Mouse (Mus musculus) heart, adult 2 months (tissue): ENCODE data around the gene 2310030G06Rik. TPM values are rescaled to one million over a fixed set of nuclear protein-coding genes. Genes with fewer than 3 reads are reported as not detected.

Source experiments
- DNase-seq, 2 experiments: peaks; one replicate each; pipeline ENCODE4 v3.0.0; 2021
- H3K27ac ChIP-seq: fragments of 200-600 bp; 2 replicates; pipeline ENCODE4 v1.8.1; 2022
- H3K27me3 ChIP-seq: fragments of 200-500 bp; 2 replicates; pipeline ENCODE4 v1.6.1; 2012; ENCODE audit warnings: mild to moderate bottlenecking, low read length, inconsistent platforms, mixed read lengths; ENCODE audit not compliant: control insufficient read depth, insufficient read depth
- H3K36me3 ChIP-seq: fragments of 200-500 bp; 2 replicates; pipeline ENCODE4 v1.6.1; 2012; ENCODE audit warnings: low read length, inconsistent platforms; ENCODE audit not compliant: control insufficient read depth, insufficient read depth
- H3K4me1 ChIP-seq: fragments of 200-500 bp; 2 replicates; pipeline ENCODE4 v1.6.1; 2011; ENCODE audit warnings: low read length; ENCODE audit not compliant: control insufficient read depth, insufficient read depth
- H3K4me3 ChIP-seq: fragments of 200-600 bp; 2 replicates; pipeline ENCODE4 v1.8.1; 2022
- H3K79me2 ChIP-seq: fragments of 200-500 bp; replicated peaks from 2 replicates; pipeline ENCODE4 v1.6.1; 2012; ENCODE audit warnings: mild to moderate bottlenecking, inconsistent platforms, low read length, moderate library complexity, mixed read lengths; ENCODE audit not compliant: control insufficient read depth, insufficient read depth
- H3K9ac ChIP-seq: fragments of 200-500 bp; 2 replicates; pipeline ENCODE4 v1.6.1; 2012; ENCODE audit warnings: low read depth, mild to moderate bottlenecking, control low read depth, inconsistent platforms, low read length, mixed read lengths
- CTCF ChIP-seq: fragments of 200-600 bp; IDR thresholded peaks from 2 replicates; pipeline ENCODE4 v1.8.1; 2022; ENCODE audit warnings: antibody characterized with exemption, mild to moderate bottlenecking, moderate library complexity
- EP300 ChIP-seq: fragments of 200-500 bp; IDR thresholded peaks from 2 replicates; pipeline ENCODE4 v1.6.1; 2011; ENCODE audit warnings: low read depth, low read length, control low read depth; ENCODE audit not compliant: insufficient read depth
- POLR2A ChIP-seq: fragments of 200-500 bp; IDR thresholded peaks from 2 replicates; pipeline ENCODE4 v1.6.1; 2011; ENCODE audit warnings: mild to moderate bottlenecking, low read depth, low read length, control low read depth; ENCODE audit not compliant: insufficient read depth
- WGBS: fragments of 180-500 bp; shearing (Covaris S2); methylation state at CpG from one replicate; pipeline ENCODE4 v1.1.7; 2018; 5-methylcytosine and 5-hydroxymethylcytosine counted together
- intact Hi-C: fragments of 180-260 bp; cut with DNase I; formaldehyde crosslinking; loops from one replicate; pipeline ENCODE4 v1.15.1; 2025
- long read RNA-seq: library from polyadenylated mRNA; stranded (forward); transcript quantifications from one replicate; pipeline ENCODE4 v2.0.0, GENCODE M21; 2021
- polyA plus RNA-seq: library from polyadenylated mRNA; depleted of rRNA; stranded (reverse); fragments of >200 nt; gene quantifications from 2 replicates; pipeline ENCODE4 v1.2.3, GENCODE M21; 2012; rRNA removed
- total RNA-seq, 2 experiments: library from RNA; stranded (reverse); gene quantifications; 2 replicates each; pipeline ENCODE4 v1.2.3; 2021

Gene 2310030G06Rik
- total RNA-seq (1 to 10 TPM; 2.9 to 4.3 TPM), polyA plus RNA-seq (5.6 and 7.4 TPM in 2 replicates)
- long read RNA-seq, partial matches to known transcripts: 0 of 2 reads
- long read RNA-seq, other reads (novel, unspliced or antisense): 0 of 2 reads

- H3K79me2 ChIP-seq: no peaks in the 10 kb centered on the region
- no peaks in the 10 kb centered on the region for H3K36me3 ChIP-seq
- H3K27ac ChIP-seq: peak within 1 kb of the TSS; percentile 34
- 8% methylated on average over 19 of the region's 19 CpGs for WGBS
- TF ChIP-seq POLR2A: 0 out of 2 replicates have a peak, but pooled peaks have one; percentile 13
- peak; percentile 43 for TF ChIP-seq CTCF
- TF ChIP-seq EP300: no peak
- DNase-seq: no peak
- peak within 1 kb of the TSS; percentile 56 for H3K9ac ChIP-seq
- H3K4me1 ChIP-seq: peaks cover 2% of the 10 kb centered on the region
- no peaks in the 10 kb centered on the region for H3K27me3 ChIP-seq
- intact Hi-C loops: no loop called here
- H3K4me3 ChIP-seq: peak within 1 kb of the TSS; percentile 35
Observed at GRCm38 (mm10) chr9:50746214-50746677, at the start of gene 2310030G06Rik. TSS of gene 2310030G06Rik (minus strand) at chr9:50746536.

GRCm38 (mm10) chr9:50795266-50795665 is 48.9 kb upstream of the 2310030G06Rik start:
- WGBS: 85% methylated on average over 3 of the region's 3 CpGs
- H3K9ac ChIP-seq: no peak overlapping the region
- H3K79me2 ChIP-seq: no peaks in the 10 kb centered on the region
- H3K36me3 ChIP-seq: no peaks in the 10 kb centered on the region; the same call in 1 of the 2 replicates
- H3K27me3 ChIP-seq: no peaks in the 10 kb centered on the region
- intact Hi-C loops: no loop called here
- H3K4me1 ChIP-seq: no peaks in the 10 kb centered on the region
- no peak overlapping the region for H3K27ac ChIP-seq
- DNase-seq: no peak
- no peak overlapping the region for H3K4me3 ChIP-seq
- no peak for TF ChIP-seq CTCF
- TF ChIP-seq POLR2A: no peak
- no peak for TF ChIP-seq EP300

GRCm38 (mm10) chr9:50782155-50782554 is 35.8 kb upstream of the 2310030G06Rik start:
- Histone ChIP-seq H3K4me1 (no peaks in the 10 kb centered on the region), H3K79me2 (no peaks in the 10 kb centered on the region), H3K9ac (no peak overlapping the region), H3K27me3 (no peaks in the 10 kb centered on the region), H3K36me3 (no peaks in the 10 kb centered on the region), H3K27ac (no peak overlapping the region), H3K4me3 (no peak overlapping the region)
- intact Hi-C loops: no loop called here
- 83% methylated on average over 2 of the region's 2 CpGs for WGBS
- TF ChIP-seq CTCF (peak; percentile 73), EP300 (no peak)
- peak in 1 of 2 experiments; percentile 40 for DNase-seq

- H3K9ac ChIP-seq: peak overlapping the region; percentile 97; the same call in 1 of the 2 replicates
Observed at GRCm38 (mm10) chr9:50776162-50776760, 29.9 kb upstream of the 2310030G06Rik start.

GRCm38 (mm10) chr9:50775662-50776126 is 29.4 kb upstream of the 2310030G06Rik start:
- Histone ChIP-seq H3K9ac (peak overlapping the region; percentile 97), H3K4me3 (peak overlapping the region; percentile 98), H3K27me3 (no peaks in the 10 kb centered on the region), H3K27ac (peak overlapping the region; percentile 60), H3K36me3 (no peaks in the 10 kb centered on the region), H3K79me2 (no peaks in the 10 kb centered on the region), H3K4me1 (peaks cover 1% of the 10 kb centered on the region)
- TF ChIP-seq EP300 (no peak), CTCF (no peak), POLR2A (no peak)
- intact Hi-C loops: no loop called here
- under 1% methylated on average over 30 of the region's 30 CpGs for WGBS
- no peak for DNase-seq

More at GRCm38 (mm10) chr9:50776162-50776760, 29.9 kb upstream of the 2310030G06Rik start:
- WGBS: 66% methylated on average over 11 of the region's 11 CpGs
- intact Hi-C loops: no loop called here
- Histone ChIP-seq H3K4me1 (peaks cover 1% of the 10 kb centered on the region), H3K36me3 (no peaks in the 10 kb centered on the region), H3K27ac (no peak overlapping the region), H3K79me2 (no peaks in the 10 kb centered on the region), H3K27me3 (no peaks in the 10 kb centered on the region), H3K4me3 (peak overlapping the region; percentile 98)
- no peak for TF ChIP-seq EP300
- no peak for TF ChIP-seq POLR2A
- no peak for TF ChIP-seq CTCF
- DNase-seq: no peak
